Mouse (Mus musculus) adrenal gland, postnatal 25 days (tissue): Measurements from ENCODE around the gene Idnk. TPM values are rescaled to one million over a fixed set of nuclear protein-coding genes. Genes with fewer than 3 reads are reported as not detected.
A peak's percentile ranks its signal among the peaks of the same experiment; 100 is the strongest.

ENCODE experiments used
- DNase-seq: peaks from one replicate; pipeline ENCODE4 v3.0.0; 2021; ENCODE audit warnings: mixed read lengths
- long read RNA-seq: library from polyadenylated mRNA; stranded (forward); transcript quantifications from one replicate; pipeline ENCODE4 v2.0.0, GENCODE M21; 2021
- total RNA-seq: library from RNA; stranded (reverse); gene quantifications from 2 replicates; pipeline ENCODE4 v1.2.3, GENCODE M21; 2021

Idnk gene
- 45.4 and 55.2 TPM in 2 replicates for total RNA-seq
- long read RNA-seq, transcript Idnk-202 (4 exons, 1,462 nt): major isoform, 16 of 40 reads
- long read RNA-seq, transcript Idnk-201 (5 exons, 764 nt): minor isoform, 11 of 40 reads
- long read RNA-seq, partial matches to known transcripts: 0 of 40 reads
- long read RNA-seq, other reads (novel, unspliced or antisense): 9 of 40 reads

GRCm38 (mm10) chr13:58157447-58158098, at the start of gene Idnk:
Idnk (plus strand) TSS chr13:58157649.
- DNase-seq: peak; percentile 94

- DNase-seq: no peak
Measured at GRCm38 (mm10) chr13:58111306-58111705, 46.1 kb upstream of the Idnk start.

- no peak for DNase-seq
Measured at GRCm38 (mm10) chr13:58112191-58112590, 45.3 kb upstream of the Idnk start.

GRCm38 (mm10) chr13:58112601-58113041, 44.8 kb upstream of the Idnk start:
- no peak for DNase-seq

- DNase-seq: peak; percentile 76
Measured at GRCm38 (mm10) chr13:58113061-58113900, 44.2 kb upstream of the Idnk start, which contains the start of gene Klhl3. Klhl3 (minus strand) TSS chr13:58113592.

GRCm38 (mm10) chr13:58115227-58115626, 42.2 kb upstream of the Idnk start:
- DNase-seq: no peak

- no peak for DNase-seq
Measured at GRCm38 (mm10) chr13:58116801-58117200, 40.6 kb upstream of the Idnk start.

GRCm38 (mm10) chr13:58117318-58118017, 40.0 kb upstream of the Idnk start:
- peak; percentile 82 for DNase-seq

GRCm38 (mm10) chr13:58122786-58123297, 34.6 kb upstream of the Idnk start:
- no peak for DNase-seq

GRCm38 (mm10) chr13:58123381-58123780, 34.1 kb upstream of the Idnk start:
- DNase-seq: no peak

GRCm38 (mm10) chr13:58124278-58124677, 33.2 kb upstream of the Idnk start:
- no peak for DNase-seq

GRCm38 (mm10) chr13:58124989-58125388, 32.5 kb upstream of the Idnk start:
- DNase-seq: no peak

GRCm38 (mm10) chr13:58126126-58126525, 31.3 kb upstream of the Idnk start:
- no peak for DNase-seq

- DNase-seq: peak; percentile 21
Measured at GRCm38 (mm10) chr13:58126862-58127765, 30.3 kb upstream of the Idnk start.

GRCm38 (mm10) chr13:58127766-58128361, 29.6 kb upstream of the Idnk start:
- peak; percentile 51 for DNase-seq

- DNase-seq: peak; percentile 96
Measured at GRCm38 (mm10) chr13:58128396-58128767, 29.1 kb upstream of the Idnk start, which contains the start of gene Hnrnpa0. Hnrnpa0 (minus strand) TSS chr13:58128556.

- DNase-seq: peak; percentile 96
Measured at GRCm38 (mm10) chr13:58128768-58129671, 28.4 kb upstream of the Idnk start.

GRCm38 (mm10) chr13:58129687-58130246, 27.7 kb upstream of the Idnk start:
- DNase-seq: no peak

GRCm38 (mm10) chr13:58131692-58132091, 25.8 kb upstream of the Idnk start:
- no peak for DNase-seq
